9 mouse cellular contexts compared by ENCODE assay signal in the genomic region with DNA sequence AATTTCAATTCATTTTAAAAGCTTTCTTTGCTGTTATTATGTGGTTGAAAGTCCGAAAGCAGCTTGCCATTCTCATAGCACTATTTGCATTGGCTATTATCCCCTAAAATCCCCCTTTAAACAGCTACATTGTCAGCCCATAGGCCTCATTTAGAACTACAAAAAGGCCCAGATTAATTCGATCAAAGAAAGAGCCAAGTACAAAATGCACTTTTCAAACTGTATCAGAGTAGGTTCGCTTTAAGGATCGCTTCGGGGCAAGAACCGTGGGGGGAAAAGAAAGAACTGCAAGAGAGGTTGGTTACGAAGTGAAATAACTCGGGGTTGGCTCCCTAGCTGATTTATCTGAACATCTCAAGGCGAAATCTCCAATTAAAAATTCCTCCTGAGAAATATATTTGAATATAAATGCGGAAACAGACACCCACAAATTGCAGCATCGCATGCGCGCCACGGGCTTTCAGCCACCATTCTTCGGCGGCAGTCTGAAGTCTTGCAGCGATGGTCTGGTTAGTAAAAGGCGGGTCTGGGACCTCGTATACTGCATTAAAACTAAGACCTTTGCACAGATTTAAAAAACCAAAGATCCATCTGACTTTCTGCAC. TPM values are rescaled to one million over a fixed set of nuclear protein-coding genes. Genes with fewer than 3 reads are reported as not detected.
DNase-seq lines count a peak whose midpoint lies in the region; ATAC-seq and TF ChIP-seq lines count a peak whose summit lies in the region.
"Had no signal": no experiment of that assay in that cellular context is flagged by ENCODE, and none has a peak within 500 bp of the region (broad histone marks: within the 10 kb centered on the region; RNA-seq: fewer than 3 reads in every experiment).

No protein-coding gene starts in this region.

- no peak for TF ChIP-seq POLR2A in heart, adult 2 months (IDR thresholded peaks at IDR 0.05; ENCODE audit: insufficient read depth, low read depth, low read length)

- H3K4me3 ChIP-seq in heart, adult 2 months: peak overlapping the region; percentile 47
- peak overlapping the region; percentile 50 for H3K4me3 ChIP-seq in embryonic facial prominence, embryonic 14.5 days (ENCODE audit: low read depth, low read length)
- H3K4me3 ChIP-seq in intestine, embryonic 16.5 days (ENCODE audit: low read length): peak overlapping the region; percentile 51

- no peak for ATAC-seq in embryonic facial prominence, embryonic 14.5 days (ENCODE audit: low read depth)
- ATAC-seq in intestine, embryonic 16.5 days: no peak

- no peaks in the 10 kb centered on the region for H3K79me2 ChIP-seq in heart, adult 2 months (replicated peaks; ENCODE audit: control insufficient read depth, insufficient read depth, low read length)

- intact Hi-C loops in heart, adult 2 months (cut with DNase I): no loop called here

- DNase-seq in heart, adult 2 months: no peak
- DNase-seq in heart, postnatal 4 days: no peak
- peak; percentile 25 for DNase-seq in CD4-positive, CD25-positive, alpha-beta regulatory T cell, adult 2 months (ENCODE audit: low read depth, low spot score)
- DNase-seq in embryonic facial prominence, embryonic 14.5 days (ENCODE audit: low spot score): peak; percentile 54
- DNase-seq in neural tube, embryonic 10.5 days (ENCODE audit: extremely low spot score, low spot score): peak; percentile 51
- no peak for DNase-seq in frontal cortex, adult 2 months (ENCODE audit: extremely low spot score in 1 of 2, low spot score in 1 of 2)
- no peak for DNase-seq in ovary, postnatal 36 days (ENCODE audit: low spot score)

- no peak overlapping the region for H3K27ac ChIP-seq in heart, adult 2 months
- H3K27ac ChIP-seq in embryonic facial prominence, embryonic 14.5 days (replicated peaks; ENCODE audit: low read depth, low read length): no peak overlapping the region
- no peak overlapping the region for H3K27ac ChIP-seq in intestine, embryonic 16.5 days (ENCODE audit: low read length)

- peak overlapping the region; percentile 90 for H3K4me2 ChIP-seq in embryonic facial prominence, embryonic 14.5 days (ENCODE audit: low read depth, low read length)
- H3K4me2 ChIP-seq in intestine, embryonic 16.5 days (ENCODE audit: low read depth, low read length): peak overlapping the region; percentile 90

- 10% methylated on average over 19 of the region's 19 CpGs for WGBS in heart, adult 2 months
- WGBS in embryonic facial prominence, embryonic 14.5 days: 3% methylated on average over 19 of the region's 19 CpGs
- 4% methylated on average over 19 of the region's 19 CpGs for WGBS in intestine, embryonic 16.5 days

- TF ChIP-seq CTCF in heart, adult 2 months (IDR thresholded peaks at IDR 0.05): no peak

- no peaks in the 10 kb centered on the region for H3K4me1 ChIP-seq in heart, adult 2 months (ENCODE audit: control insufficient read depth, insufficient read depth, low read length)
- no peaks in the 10 kb centered on the region for H3K4me1 ChIP-seq in embryonic facial prominence, embryonic 14.5 days (ENCODE audit: control insufficient read depth, insufficient read depth, low read length)
- H3K4me1 ChIP-seq in intestine, embryonic 16.5 days (ENCODE audit: control insufficient read depth, insufficient read depth, low read length): peaks cover 8% of the 10 kb centered on the region

- no peaks in the 10 kb centered on the region for H3K36me3 ChIP-seq in heart, adult 2 months (ENCODE audit: control insufficient read depth, insufficient read depth, low read length)
- no peaks in the 10 kb centered on the region for H3K36me3 ChIP-seq in embryonic facial prominence, embryonic 14.5 days (ENCODE audit: control insufficient read depth, insufficient read depth, low read length)
- H3K36me3 ChIP-seq in intestine, embryonic 16.5 days (ENCODE audit: control insufficient read depth, insufficient read depth, low read length): no peaks in the 10 kb centered on the region

- no peak for TF ChIP-seq EP300 in heart, adult 2 months (IDR thresholded peaks at IDR 0.05; ENCODE audit: insufficient read depth, low read depth, low read length)

- no peak overlapping the region for H3K9ac ChIP-seq in heart, adult 2 months (ENCODE audit: low read depth, low read length)
- H3K9ac ChIP-seq in embryonic facial prominence, embryonic 14.5 days (ENCODE audit: low read depth, low read length): peak overlapping the region; percentile 39
- peak overlapping the region; percentile 35; the same call in 1 of the 2 replicates for H3K9ac ChIP-seq in intestine, embryonic 16.5 days (ENCODE audit: low read depth, low read length)

- H3K9me3 ChIP-seq in embryonic facial prominence, embryonic 14.5 days (ENCODE audit: control insufficient read depth, low read length): peaks cover 14% of the 10 kb centered on the region; the same call in 1 of the 2 replicates
- H3K9me3 ChIP-seq in intestine, embryonic 16.5 days (ENCODE audit: control insufficient read depth, low read length): peaks cover 12% of the 10 kb centered on the region; the same call in 1 of the 2 replicates

- peaks cover 3% of the 10 kb centered on the region; the same call in 1 of the 2 replicates for H3K27me3 ChIP-seq in heart, adult 2 months (ENCODE audit: control insufficient read depth, insufficient read depth, low read length)
- peaks cover 39% of the 10 kb centered on the region for H3K27me3 ChIP-seq in embryonic facial prominence, embryonic 14.5 days (replicated peaks; ENCODE audit: control insufficient read depth, insufficient read depth, low read length)
- H3K27me3 ChIP-seq in intestine, embryonic 16.5 days (replicated peaks; ENCODE audit: control insufficient read depth, insufficient read depth, low read length): peaks cover 10% of the 10 kb centered on the region; the same call in 1 of the 2 replicates

RNA-seq across cellular contexts. Expression of a gene that starts 0.8 kb away (rescaled TPM):
- 10 to 100 TPM in 1 of 2 experiments, 1 to 10 TPM in 1; 9.7 to 11.2 TPM for total RNA-seq in heart, adult 2 months (2021)
- polyA plus RNA-seq in heart, adult 2 months (2012; rRNA removed): 1.3 and 1.6 TPM in 2 replicates
- 10 to 100 TPM; 11.7 to 12.5 TPM for total RNA-seq in heart, postnatal 4 days (2021)
- polyA plus RNA-seq in embryonic facial prominence, embryonic 14.5 days (2014; fragmentation: Nextera tagmentation; extraction: Ambion mirVana): 17.7 and 19.9 TPM in 2 replicates
- 22.6 and 23.2 TPM in 2 replicates for polyA plus RNA-seq in intestine, embryonic 16.5 days (2015; fragmentation: Nextera tagmentation; extraction: Ambion mirVana)
- polyA plus RNA-seq in frontal cortex, adult 2 months (2012; rRNA removed): 7.2 and 8.5 TPM in 2 replicates

RNA-seq across cellular contexts. Expression of a gene that starts 26.4 kb away (rescaled TPM):
- 100 to 1,000 TPM; 150 to 162 TPM for total RNA-seq in heart, adult 2 months (2021)
- polyA plus RNA-seq in heart, adult 2 months (2012; rRNA removed): 239 and 248 TPM in 2 replicates
- total RNA-seq in heart, postnatal 4 days (2021): 100 to 1,000 TPM; 199 to 205 TPM
- 353 and 373 TPM in 2 replicates for polyA plus RNA-seq in embryonic facial prominence, embryonic 14.5 days (2014; fragmentation: Nextera tagmentation; extraction: Ambion mirVana)
- polyA plus RNA-seq in intestine, embryonic 16.5 days (2015; fragmentation: Nextera tagmentation; extraction: Ambion mirVana): 271 and 273 TPM in 2 replicates
- polyA plus RNA-seq in frontal cortex, adult 2 months (2012; rRNA removed): 400 and 444 TPM in 2 replicates

RNA-seq across cellular contexts. Expression of a gene that starts 30.6 kb away (rescaled TPM):
- not detected for total RNA-seq in heart, adult 2 months (2021)
- polyA plus RNA-seq in heart, adult 2 months (2012; rRNA removed): 0.20 TPM in 1 of 2 replicates, not detected in the other
- total RNA-seq in heart, postnatal 4 days (2021): not detected
- not detected in 2 replicates for polyA plus RNA-seq in embryonic facial prominence, embryonic 14.5 days (2014; fragmentation: Nextera tagmentation; extraction: Ambion mirVana)
- polyA plus RNA-seq in intestine, embryonic 16.5 days (2015; fragmentation: Nextera tagmentation; extraction: Ambion mirVana): 0.07 TPM in 1 of 2 replicates, not detected in the other
- polyA plus RNA-seq in frontal cortex, adult 2 months (2012; rRNA removed): 0.04 TPM in 1 of 2 replicates, not detected in the other
- total RNA-seq: ES-E14 had no signal

RNA-seq across cellular contexts. Expression of a gene that starts 31.2 kb away (rescaled TPM):
- 1 to 10 TPM; 8.4 to 9.8 TPM for total RNA-seq in heart, adult 2 months (2021)
- 3.2 and 3.6 TPM in 2 replicates for polyA plus RNA-seq in heart, adult 2 months (2012; rRNA removed)
- total RNA-seq in heart, postnatal 4 days (2021): 1 to 10 TPM; 8.6 TPM
- polyA plus RNA-seq in embryonic facial prominence, embryonic 14.5 days (2014; fragmentation: Nextera tagmentation; extraction: Ambion mirVana): 6.8 and 8.4 TPM in 2 replicates
- polyA plus RNA-seq in intestine, embryonic 16.5 days (2015; fragmentation: Nextera tagmentation; extraction: Ambion mirVana): 8.4 and 8.6 TPM in 2 replicates
- polyA plus RNA-seq in frontal cortex, adult 2 months (2012; rRNA removed): 9.0 and 9.4 TPM in 2 replicates

RNA-seq across cellular contexts. Expression of a gene that starts 52.2 kb away (rescaled TPM):
- not detected for total RNA-seq in heart, adult 2 months (2021)
- not detected in 2 replicates for polyA plus RNA-seq in heart, adult 2 months (2012; rRNA removed)
- total RNA-seq in heart, postnatal 4 days (2021): not detected
- not detected in 2 replicates for polyA plus RNA-seq in embryonic facial prominence, embryonic 14.5 days (2014; fragmentation: Nextera tagmentation; extraction: Ambion mirVana)
- 1.8 and 2.6 TPM in 2 replicates for polyA plus RNA-seq in intestine, embryonic 16.5 days (2015; fragmentation: Nextera tagmentation; extraction: Ambion mirVana)
- polyA plus RNA-seq in frontal cortex, adult 2 months (2012; rRNA removed): 0.21 TPM in 1 of 2 replicates, not detected in the other
- total RNA-seq: ES-E14 had no signal

Comparison
In these comparisons a context has a peak if more than half of its experiments do, and no peak if none do; other contexts are left out.
1. DNase-seq: peak in CD4-positive, CD25-positive, alpha-beta regulatory T cell, adult 2 months (single experiment), embryonic facial prominence, embryonic 14.5 days (single experiment) and neural tube, embryonic 10.5 days (single experiment); none in heart, adult 2 months (0 of 2), heart, postnatal 4 days (single experiment), frontal cortex, adult 2 months (0 of 2) and ovary, postnatal 36 days (single experiment).
2. Peak in every context shown above with its lines, with median percentiles within 50 percentile points of each other: H3K4me3 ChIP-seq.